Mouse (Mus musculus) embryonic fibroblast, embryonic 13.5 days (primary cell): ENCODE data around the gene Gas7.

Experiments used
- CTCF ChIP-seq: IDR thresholded peaks from 2 replicates; pipeline ENCODE4 v1.5.1; 2011; ENCODE audit warnings: mild to moderate bottlenecking, control low read depth, low read length, moderate library complexity, borderline replicate concordance; ENCODE audit not compliant: insufficient read depth
- POLR2A ChIP-seq: IDR thresholded peaks from 2 replicates; pipeline ENCODE4 v1.6.1; 2011; ENCODE audit warnings: low read depth, mild to moderate bottlenecking, control low read depth, low read length, moderate library complexity

GRCm38 (mm10) chr11:67679300-67679699 lies 224.1 kb downstream of the Gas7 start:
- TF ChIP-seq CTCF (no peak), POLR2A (no peak)
